Mouse (Mus musculus) stomach, embryonic 15.5 days (tissue): ENCODE measurements around the gene Kirrel. TPM values are rescaled to one million over a fixed set of nuclear protein-coding genes. Genes with fewer than 3 reads are reported as not detected.
A peak's percentile ranks its signal among the peaks of the same experiment; 100 is the strongest.

Experiments
- ATAC-seq: fragments of 200-750 bp; cut with Nextera tagmentation; 2 replicates; pipeline ENCODE4 v1.8.0; 2017; ENCODE audit warnings: low read depth, moderate number of reproducible peaks, moderate TSS enrichment; ENCODE audit not compliant: insufficient read depth, low FRiP score
- H3K27ac ChIP-seq: fragments of 300-500 bp; sonication (generic); 2 replicates; pipeline ENCODE4 v1.5.1; 2015; ENCODE audit warnings: mild to moderate bottlenecking, inconsistent platforms
- H3K27me3 ChIP-seq: fragments of 300-500 bp; sonication (generic); replicated peaks from 2 replicates; pipeline ENCODE4 v1.6.1; 2015; ENCODE audit warnings: inconsistent platforms
- H3K36me3 ChIP-seq: fragments of 300-500 bp; sonication (generic); 2 replicates; pipeline ENCODE4 v1.6.1; 2015; ENCODE audit warnings: inconsistent platforms
- H3K4me1 ChIP-seq: fragments of 300-500 bp; sonication (generic); 2 replicates; pipeline ENCODE4 v1.6.1; 2015; ENCODE audit warnings: inconsistent platforms
- H3K4me2 ChIP-seq: fragments of 300-500 bp; sonication (generic); 2 replicates; pipeline ENCODE4 v1.6.1; 2015; ENCODE audit warnings: mild to moderate bottlenecking, inconsistent platforms
- H3K4me3 ChIP-seq: fragments of 300-500 bp; sonication (generic); replicated peaks from 2 replicates; pipeline ENCODE4 v1.5.1; 2015; ENCODE audit warnings: inconsistent platforms
- H3K9ac ChIP-seq: fragments of 300-500 bp; sonication (generic); 2 replicates; pipeline ENCODE4 v1.6.1; 2015; ENCODE audit warnings: inconsistent platforms
- H3K9me3 ChIP-seq: fragments of 300-500 bp; sonication (generic); 2 replicates; pipeline ENCODE4 v1.6.1; 2016; ENCODE audit warnings: inconsistent platforms
- WGBS: fragments of 180-500 bp; shearing (Covaris S2); methylation state at CpG from one replicate; pipeline ENCODE4 v1.1.7; 2015; 5-methylcytosine and 5-hydroxymethylcytosine counted together
- polyA plus RNA-seq: library from polyadenylated mRNA; unstranded; fragments of >200 nt; fragmentation: Nextera tagmentation; extraction: Ambion mirVana; gene quantifications from 2 replicates; pipeline ENCODE4 v1.2.1, GENCODE M21; 2015

Gene Kirrel
- polyA plus RNA-seq, 1 experiment from 2014 or later: 13.9 TPM

DNA sequence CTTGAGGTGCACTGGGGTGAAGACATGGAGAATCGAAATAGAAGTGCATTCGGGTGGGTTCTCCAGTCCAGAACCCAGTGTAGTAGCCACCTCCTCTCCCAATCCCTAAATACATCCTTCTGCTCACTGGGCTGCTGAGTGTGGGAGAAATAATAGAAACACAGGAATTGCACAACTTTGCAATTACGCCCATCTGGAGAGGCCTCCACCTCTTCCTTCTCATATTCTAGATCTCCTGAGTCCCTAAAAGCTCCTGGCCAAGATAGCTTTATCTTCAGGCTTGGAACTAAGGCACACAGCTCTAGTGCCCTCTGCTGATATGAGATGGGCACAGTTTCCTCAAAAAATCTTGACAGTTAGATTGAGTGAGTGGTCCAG is 880 bp upstream of the Kirrel start:
- no peak overlapping the region for H3K9ac ChIP-seq
- WGBS: 36% methylated on average over 3 of the region's 3 CpGs
- H3K27ac ChIP-seq: peak overlapping the region; percentile 89
- H3K36me3 ChIP-seq: no peaks in the 10 kb centered on the region
- no peaks in the 10 kb centered on the region for H3K27me3 ChIP-seq
- no peak for ATAC-seq
- peaks cover 27% of the 10 kb centered on the region for H3K4me1 ChIP-seq
- H3K9me3 ChIP-seq: no peaks in the 10 kb centered on the region
- H3K4me2 ChIP-seq: peak overlapping the region; percentile 71
- peak overlapping the region; percentile 67; the same call in 1 of the 2 replicates for H3K4me3 ChIP-seq

DNA sequence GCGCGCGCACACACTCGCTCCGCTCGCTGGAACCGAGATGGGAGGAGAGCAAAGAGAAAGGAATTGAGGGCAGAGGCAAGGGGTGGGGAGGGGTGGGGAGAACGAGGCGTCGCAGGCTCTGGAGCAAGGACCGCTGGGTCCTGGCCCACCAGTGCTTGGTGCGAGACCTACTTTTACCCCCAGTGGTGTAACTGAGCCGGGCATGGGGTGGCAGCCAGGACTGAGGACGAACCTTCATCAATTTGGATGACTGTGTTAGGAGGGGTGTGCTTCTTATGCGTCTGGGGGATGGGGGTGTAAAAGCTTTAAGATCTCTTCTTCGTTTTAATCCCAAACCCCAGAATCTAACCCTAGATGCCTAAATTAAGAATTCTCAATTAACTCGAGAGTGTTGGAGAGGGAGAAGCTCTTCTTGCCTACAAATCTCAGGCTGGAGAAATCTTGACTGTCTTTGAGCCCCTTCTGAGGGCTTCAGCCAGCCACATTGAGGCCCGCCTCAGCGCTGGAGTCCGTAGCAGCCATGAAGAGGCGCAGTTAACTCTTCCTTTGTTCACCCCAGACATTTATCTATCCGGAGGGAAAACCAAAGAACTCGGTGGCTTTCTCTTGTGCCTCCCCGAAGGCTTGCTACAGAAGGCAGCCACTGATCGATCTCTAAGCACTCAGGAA is 356 bp upstream of the Kirrel start:
- no peaks in the 10 kb centered on the region for H3K9me3 ChIP-seq
- H3K4me3 ChIP-seq: peak overlapping the region; percentile 67
- peak overlapping the region; percentile 71 for H3K4me2 ChIP-seq
- peak overlapping the region; percentile 89 for H3K27ac ChIP-seq
- no peaks in the 10 kb centered on the region for H3K36me3 ChIP-seq
- ATAC-seq: no peak
- H3K4me1 ChIP-seq: peaks cover 28% of the 10 kb centered on the region
- H3K9ac ChIP-seq: no peak overlapping the region
- WGBS: 4% methylated on average over 23 of the region's 25 CpGs
- no peaks in the 10 kb centered on the region for H3K27me3 ChIP-seq

DNA sequence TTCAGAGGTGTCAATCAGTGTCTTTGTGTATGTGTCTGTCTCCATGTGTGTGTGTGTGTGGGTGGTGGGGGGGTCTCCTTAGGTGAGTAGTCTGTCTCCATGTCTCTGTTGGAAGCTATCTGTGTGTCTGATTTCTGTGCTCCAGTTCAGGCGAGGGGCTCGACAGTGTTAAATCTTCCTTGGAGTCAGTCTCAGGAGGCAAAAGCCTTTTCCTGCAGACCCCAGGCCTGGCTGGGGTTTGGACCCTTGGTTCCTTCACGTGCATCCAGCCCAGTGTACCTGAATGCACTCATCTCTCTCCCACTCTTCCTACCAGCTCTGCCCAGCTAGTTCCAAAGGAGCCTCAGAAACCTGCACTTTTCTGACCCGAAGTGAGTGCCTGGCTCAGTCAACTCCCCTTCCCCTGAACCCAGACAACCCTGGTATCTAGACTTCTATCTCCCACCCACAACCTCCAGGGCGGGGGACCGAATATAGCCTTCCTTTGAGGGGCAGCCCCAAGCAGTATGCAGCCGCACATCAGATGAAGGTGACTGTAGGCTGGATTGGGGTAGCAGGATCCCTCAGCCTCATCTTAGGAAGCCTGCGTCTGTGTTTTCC is 961 bp downstream of the Kirrel start:
- H3K27ac ChIP-seq: peak overlapping the region; percentile 89
- no peaks in the 10 kb centered on the region for H3K36me3 ChIP-seq
- H3K4me1 ChIP-seq: peaks cover 31% of the 10 kb centered on the region
- no peaks in the 10 kb centered on the region for H3K27me3 ChIP-seq
- ATAC-seq: no peak
- WGBS: 5% methylated on average over 8 of the region's 8 CpGs
- H3K4me3 ChIP-seq: peak overlapping the region; percentile 67
- peak overlapping the region; percentile 71 for H3K4me2 ChIP-seq
- H3K9me3 ChIP-seq: no peaks in the 10 kb centered on the region
- H3K9ac ChIP-seq: peak overlapping the region; percentile 73

DNA sequence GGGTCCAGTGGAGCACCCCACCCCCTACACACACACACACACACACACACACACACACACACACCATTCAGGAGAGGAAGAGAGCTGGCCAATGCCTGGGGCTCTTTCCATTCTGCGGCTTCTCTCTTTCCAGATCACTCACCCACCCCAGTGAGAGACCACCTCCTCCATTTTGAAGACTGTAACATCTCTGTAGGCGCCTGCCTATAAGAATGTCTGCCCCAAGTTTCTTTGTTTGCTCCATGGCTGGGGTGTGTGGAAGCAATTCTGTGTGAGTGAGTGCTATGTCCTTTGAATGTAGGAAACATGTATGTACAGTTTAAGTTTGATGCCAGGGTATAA is 1.5 kb downstream of the Kirrel start:
- Histone ChIP-seq H3K9me3 (no peaks in the 10 kb centered on the region), H3K4me3 (peak overlapping the region; percentile 67), H3K27ac (peak overlapping the region; percentile 89), H3K9ac (peak overlapping the region; percentile 73; the same call in 1 of the 2 replicates), H3K36me3 (no peaks in the 10 kb centered on the region), H3K4me2 (peak overlapping the region; percentile 71), H3K27me3 (no peaks in the 10 kb centered on the region), H3K4me1 (peaks cover 31% of the 10 kb centered on the region)
- WGBS: 16% methylated on average over 2 of the region's 2 CpGs
- ATAC-seq: no peak

DNA sequence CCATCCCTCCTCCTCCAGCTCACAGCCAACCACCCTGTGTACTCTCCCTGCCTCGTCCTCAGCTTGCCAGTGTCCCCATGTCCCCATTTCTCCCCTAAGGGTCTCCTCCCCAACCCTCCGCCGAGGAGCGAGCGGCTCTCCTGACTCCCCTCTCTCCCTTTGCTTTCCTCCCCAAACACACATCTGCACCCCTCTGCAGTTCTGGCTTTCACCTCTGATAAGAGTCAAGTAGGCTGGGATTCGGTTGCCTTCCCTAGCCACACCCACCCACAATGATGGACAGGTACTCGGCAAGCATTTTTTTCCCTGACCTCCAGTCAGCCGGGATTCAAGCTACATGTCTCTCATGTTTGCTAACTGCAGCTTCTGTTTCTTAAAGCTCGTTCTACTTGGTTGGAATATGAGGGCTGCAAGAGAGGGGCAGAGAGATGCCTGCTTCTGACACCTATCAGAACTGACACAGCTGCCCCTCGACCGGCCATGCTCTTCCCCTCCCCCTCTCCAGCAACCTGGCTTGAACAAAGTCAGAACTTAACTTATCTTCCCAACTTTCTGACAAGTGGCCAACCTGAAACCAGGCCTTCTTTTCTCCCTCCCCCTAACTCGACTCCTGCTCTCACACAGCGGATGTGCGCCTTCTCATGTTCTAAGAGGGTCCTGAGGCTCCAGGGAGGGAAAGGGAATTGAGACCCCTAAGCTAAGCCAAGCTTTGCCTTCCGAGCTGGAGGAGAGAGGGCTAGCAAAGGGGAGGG is 2.0 kb downstream of the Kirrel start:
- Histone ChIP-seq H3K36me3 (no peaks in the 10 kb centered on the region), H3K4me2 (peak overlapping the region; percentile 71), H3K4me1 (peaks cover 31% of the 10 kb centered on the region), H3K9me3 (no peaks in the 10 kb centered on the region), H3K4me3 (peak overlapping the region; percentile 67), H3K27me3 (no peaks in the 10 kb centered on the region), H3K27ac (peak overlapping the region; percentile 89), H3K9ac (peak overlapping the region; percentile 73; the same call in 1 of the 2 replicates)
- no peak for ATAC-seq
- WGBS: 6% methylated on average over 15 of the region's 15 CpGs

DNA sequence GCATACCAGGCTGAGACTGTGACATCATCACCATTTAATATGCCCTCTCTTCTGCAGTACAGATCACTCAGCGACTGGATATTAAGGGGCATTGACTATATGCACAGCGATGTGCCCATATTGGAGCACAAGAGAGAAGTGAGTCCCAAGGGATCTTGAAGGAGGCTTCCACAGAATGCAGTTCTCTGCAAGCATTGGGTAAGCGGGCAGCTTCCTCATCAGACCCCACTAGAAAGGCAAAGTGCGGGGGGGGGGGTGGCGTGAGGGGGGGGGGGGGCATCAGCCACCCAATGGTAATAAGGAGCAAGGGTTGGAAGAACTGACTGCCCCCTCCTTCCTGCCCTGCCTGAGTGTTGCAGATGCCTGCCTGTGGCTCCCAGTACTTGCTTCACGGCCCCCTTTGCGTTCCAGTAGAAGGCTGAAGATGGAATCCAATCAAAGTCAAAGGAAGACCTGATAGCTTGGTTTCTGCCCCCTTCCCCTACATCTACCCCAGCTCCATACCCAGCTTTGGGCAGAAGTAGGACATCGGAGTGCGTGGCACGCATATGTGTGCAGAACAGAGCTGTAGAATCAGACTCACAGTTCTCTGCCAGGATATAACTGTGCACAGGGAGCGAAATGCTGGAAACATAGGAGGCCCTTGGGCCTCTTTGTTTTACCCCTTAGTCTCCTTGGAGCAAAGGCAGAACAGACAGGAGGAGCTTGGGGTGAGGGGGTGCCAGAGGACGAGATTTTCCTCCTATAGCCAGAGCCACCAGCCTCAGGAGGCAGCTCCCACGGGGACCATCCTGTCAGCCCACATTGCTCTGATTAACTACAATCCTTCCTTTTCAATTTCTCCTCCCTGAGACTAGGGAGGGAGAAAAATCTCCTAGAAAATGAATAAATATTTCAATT is 3.1 kb downstream of the Kirrel start:
- H3K36me3 ChIP-seq: no peaks in the 10 kb centered on the region
- H3K27ac ChIP-seq: peak overlapping the region; percentile 89
- ATAC-seq: no peak
- no peaks in the 10 kb centered on the region for H3K27me3 ChIP-seq
- peaks cover 31% of the 10 kb centered on the region for H3K4me1 ChIP-seq
- no peaks in the 10 kb centered on the region for H3K9me3 ChIP-seq
- peak overlapping the region; percentile 71 for H3K4me2 ChIP-seq
- H3K4me3 ChIP-seq: peak overlapping the region; percentile 67
- whole genome bisulfite sequencing: 50% methylated on average over 12 of the region's 13 CpGs
- peak overlapping the region; percentile 25; the same call in 1 of the 2 replicates for H3K9ac ChIP-seq

DNA sequence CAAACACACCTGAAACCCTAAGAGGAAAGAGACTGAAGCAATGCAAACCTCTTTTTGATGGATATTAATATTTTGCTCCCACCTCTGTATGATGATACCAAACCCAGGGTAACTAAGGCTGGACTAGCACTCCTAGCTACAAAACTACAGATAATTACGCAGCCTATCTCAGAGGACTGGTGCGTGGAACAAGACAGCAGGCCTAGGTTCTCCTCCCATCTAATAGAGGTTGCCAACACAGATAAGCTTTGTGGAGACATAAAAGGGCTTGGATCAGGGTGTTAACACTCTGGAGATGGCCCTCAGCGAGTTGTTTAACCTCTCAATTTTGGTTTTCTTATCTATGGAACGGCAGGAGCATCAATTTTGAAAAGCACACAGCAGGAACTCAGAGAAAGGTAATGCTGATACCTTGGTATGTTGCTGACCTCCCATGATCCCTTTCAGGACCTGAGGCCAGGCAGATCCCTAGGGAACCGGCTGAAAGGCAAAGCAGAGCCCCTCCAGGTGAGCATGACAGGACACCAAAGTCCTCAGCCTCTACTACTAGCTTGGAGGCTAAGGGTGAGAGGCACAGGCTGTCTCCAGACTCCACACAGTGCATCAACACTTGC is 5.0 kb downstream of the Kirrel start:
- Histone ChIP-seq H3K9me3 (no peaks in the 10 kb centered on the region), H3K27me3 (no peaks in the 10 kb centered on the region), H3K27ac (no peak overlapping the region), H3K4me1 (peaks cover 31% of the 10 kb centered on the region), H3K4me3 (no peak overlapping the region), H3K36me3 (no peaks in the 10 kb centered on the region; the same call in 1 of the 2 replicates), H3K4me2 (no peak overlapping the region), H3K9ac (no peak overlapping the region)
- no peak for ATAC-seq
- 58% methylated on average over 5 of the region's 5 CpGs for WGBS

DNA sequence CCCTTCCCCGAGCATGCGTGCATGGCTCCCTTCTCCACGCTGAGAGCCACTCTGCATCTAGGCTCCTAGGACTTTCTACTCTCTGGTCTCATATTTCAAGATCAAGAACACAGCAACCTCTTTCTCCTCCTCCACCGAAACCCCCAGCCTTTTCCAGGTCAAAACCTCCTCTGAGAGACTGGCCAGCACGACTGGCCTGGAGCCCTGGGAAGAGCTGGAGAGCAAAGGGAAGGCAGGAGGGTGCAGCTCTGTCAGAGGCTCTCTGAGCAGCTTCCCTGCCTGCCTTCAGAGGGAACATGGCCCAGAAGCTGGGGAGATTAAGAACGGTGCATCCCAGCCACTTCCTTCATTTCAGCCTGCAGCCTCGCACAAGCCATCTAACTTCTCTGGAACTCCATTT is 5.8 kb downstream of the Kirrel start:
- Histone ChIP-seq H3K4me1 (peaks cover 35% of the 10 kb centered on the region), H3K36me3 (no peaks in the 10 kb centered on the region; the same call in 1 of the 2 replicates)
- no peak for ATAC-seq

DNA sequence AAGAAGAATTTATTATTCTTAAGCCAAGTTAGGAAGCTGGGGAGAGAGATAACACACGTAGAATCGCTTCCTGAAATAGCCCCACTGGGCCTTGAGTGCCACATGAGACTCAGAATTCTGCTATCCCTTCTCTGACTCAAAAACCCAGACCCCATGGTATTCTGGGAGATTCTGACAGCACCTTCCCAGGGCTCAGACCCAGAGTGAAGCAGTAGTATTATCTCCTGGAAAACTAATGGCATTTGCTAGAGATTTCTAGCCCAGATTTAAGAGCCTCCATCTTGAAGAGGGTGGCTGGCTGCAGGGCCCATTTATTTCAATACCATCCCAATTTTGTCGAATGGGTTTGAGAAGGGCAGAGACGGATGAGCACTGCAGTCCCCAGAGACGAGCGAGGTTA is 6.9 kb downstream of the Kirrel start:
- Histone ChIP-seq H3K4me1 (peaks cover 30% of the 10 kb centered on the region), H3K27me3 (no peaks in the 10 kb centered on the region), H3K27ac (no peak overlapping the region), H3K4me2 (no peak overlapping the region), H3K9ac (no peak overlapping the region), H3K9me3 (no peaks in the 10 kb centered on the region), H3K4me3 (no peak overlapping the region), H3K36me3 (no peaks in the 10 kb centered on the region; the same call in 1 of the 2 replicates)
- WGBS: 74% methylated on average over 6 of the region's 6 CpGs
- no peak for ATAC-seq

More for the DNA sequence above, 5.8 kb downstream of the Kirrel start:
- WGBS: 53% methylated on average over 7 of the region's 7 CpGs
- H3K9me3 ChIP-seq: no peaks in the 10 kb centered on the region
- no peak overlapping the region for H3K4me3 ChIP-seq
- H3K9ac ChIP-seq: no peak overlapping the region
- H3K27me3 ChIP-seq: no peaks in the 10 kb centered on the region
- H3K27ac ChIP-seq: no peak overlapping the region
- no peak overlapping the region for H3K4me2 ChIP-seq

DNA sequence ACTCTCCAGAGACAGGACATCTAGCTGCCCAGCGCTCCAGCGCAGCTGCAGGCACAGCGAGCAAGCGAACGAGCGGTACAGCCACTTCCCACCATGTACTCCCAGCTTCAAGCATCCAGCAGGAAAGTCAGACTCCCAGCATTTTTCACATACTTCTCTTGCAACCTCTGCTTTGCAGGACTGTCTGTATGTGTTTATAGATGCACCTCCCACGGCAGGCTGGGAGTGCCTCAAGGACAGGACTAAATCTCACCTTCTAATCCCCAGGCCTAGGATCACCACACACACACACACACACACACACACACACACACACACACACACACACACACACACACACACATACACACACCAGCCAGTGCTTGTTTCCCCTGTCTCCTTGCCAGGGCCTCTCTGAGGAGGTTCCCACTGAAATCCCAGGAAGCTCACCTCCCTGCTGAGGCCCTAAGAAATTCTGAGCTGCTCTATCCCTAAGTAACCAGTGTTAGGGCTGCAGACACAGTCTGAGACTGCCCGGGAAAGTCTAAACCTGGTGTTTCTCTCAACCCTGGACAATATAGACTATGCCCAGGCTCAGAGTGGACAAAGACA is 9.2 kb downstream of the Kirrel start:
- Histone ChIP-seq H3K36me3 (peaks cover under 1% of the 10 kb centered on the region; the same call in 1 of the 2 replicates), H3K4me1 (peaks cover 24% of the 10 kb centered on the region), H3K4me3 (no peak overlapping the region), H3K27me3 (no peaks in the 10 kb centered on the region), H3K9ac (no peak overlapping the region), H3K27ac (peak overlapping the region; percentile 77), H3K4me2 (peak overlapping the region; percentile 10; the same call in 1 of the 2 replicates), H3K9me3 (no peaks in the 10 kb centered on the region)
- 40% methylated on average over 8 of the region's 8 CpGs for WGBS
- ATAC-seq: peak; percentile 41; the same call in 1 of the 2 replicates
